Mouse (Mus musculus): ENCODE results near the gene Golph3.

Gene Golph3

DNA sequence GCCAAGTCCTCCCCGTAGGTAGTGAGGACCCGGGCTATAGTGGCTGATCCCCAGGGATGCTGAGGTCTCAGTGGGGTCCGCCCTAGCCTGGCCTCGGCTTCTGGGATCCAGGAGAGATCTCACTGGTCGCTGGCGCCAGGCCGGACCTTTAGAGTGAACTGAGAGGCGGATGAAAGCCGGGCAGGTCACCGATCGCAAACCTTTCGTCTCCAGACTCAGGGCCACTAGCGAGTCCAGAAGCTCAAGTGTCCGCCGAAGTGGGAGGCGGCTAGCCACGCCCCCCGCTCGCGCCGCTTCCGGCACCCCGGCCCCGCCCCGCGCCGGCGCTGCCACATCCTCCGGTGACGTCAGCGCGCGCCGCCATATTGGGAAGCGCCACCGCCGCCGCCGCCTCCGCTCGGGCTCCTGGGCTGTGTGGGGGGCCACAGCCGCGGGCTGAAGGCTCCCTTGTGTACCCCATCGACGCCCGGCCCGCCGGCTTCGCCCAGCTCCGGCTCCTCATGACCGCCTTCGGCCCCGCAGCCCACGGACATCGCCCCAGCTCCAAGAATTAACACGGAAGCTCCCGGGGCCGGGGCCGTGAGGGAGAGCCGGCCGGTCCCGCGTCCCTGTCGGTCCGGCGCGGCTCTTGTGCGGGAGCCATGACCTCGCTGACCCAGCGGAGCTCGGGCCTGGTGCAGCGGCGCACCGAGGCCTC lies at the start of gene Golph3:
TSS of gene Golph3 (plus strand) at position 360 of the 697 bp plus-strand sequence.
- DNase-seq: peak; percentile 96

DNA sequence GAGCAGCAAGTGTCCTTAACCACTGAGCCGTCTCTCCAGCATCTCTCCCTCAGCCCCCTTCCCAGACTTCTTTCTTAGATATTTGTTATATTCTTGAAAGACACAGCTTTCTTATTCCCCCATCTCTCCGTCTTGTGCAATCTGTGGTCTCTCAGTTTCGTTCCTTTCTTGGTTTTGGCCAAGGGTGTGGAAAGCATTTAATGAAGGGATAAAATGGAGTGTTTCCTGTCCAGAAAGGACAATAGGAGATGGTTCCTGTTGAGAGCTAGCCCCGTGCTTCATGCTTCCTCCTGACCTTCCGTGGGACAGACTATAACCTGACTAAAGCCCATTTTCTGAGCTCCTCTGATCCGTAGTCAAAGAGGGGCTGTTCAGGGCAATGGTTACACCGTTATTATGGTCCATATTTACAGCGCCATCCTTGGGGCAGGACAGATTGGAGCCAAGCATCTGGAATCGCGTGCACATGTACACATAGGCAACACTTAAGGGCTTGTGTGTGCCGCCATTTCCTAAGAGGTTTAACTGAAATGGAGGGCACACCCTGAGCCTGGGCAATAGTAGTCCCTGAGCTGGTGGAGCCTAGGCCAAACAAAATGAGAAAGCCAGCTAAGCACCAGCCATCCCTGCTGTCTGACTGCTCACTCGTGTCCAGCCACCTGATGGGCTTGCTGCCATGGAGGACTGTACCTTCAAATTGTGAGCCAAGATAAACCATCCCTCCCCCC lies 47.8 kb upstream of the Golph3 start:
- DNase-seq: no peak

DNA sequence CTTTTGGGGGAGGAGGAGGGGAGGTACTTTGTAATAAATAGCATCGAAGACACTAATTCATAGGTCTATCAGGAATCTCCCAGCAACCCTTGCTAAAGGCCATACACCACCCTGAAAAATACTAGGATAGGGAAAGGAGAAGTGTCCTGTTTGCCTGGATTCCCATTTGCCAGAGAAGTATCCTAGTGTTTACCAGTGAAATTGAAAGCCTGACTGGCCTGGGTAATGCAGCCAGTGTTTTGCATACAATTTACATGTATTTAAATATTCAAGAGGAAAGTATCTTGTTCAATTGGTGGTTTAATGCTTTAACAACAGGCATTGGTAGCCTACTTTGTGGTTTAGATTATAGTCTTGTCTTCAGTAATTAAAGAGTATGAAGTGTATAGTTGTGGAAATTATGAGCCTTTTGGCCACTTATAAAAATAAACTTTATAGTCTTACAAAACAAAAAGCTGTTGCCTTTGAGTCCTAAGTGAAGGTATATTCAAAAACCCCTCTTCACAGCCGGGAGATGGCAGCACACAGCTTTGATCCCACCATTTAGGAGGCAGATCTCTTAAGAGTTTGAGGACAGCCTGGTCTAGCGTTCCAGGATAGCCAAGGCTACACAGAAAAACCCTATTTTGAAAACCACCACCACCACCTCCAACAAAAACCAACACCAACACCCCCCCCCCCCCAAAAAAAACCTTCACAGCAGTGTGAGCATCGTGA lies 47.0 kb upstream of the Golph3 start:
- DNase-seq: no peak

DNA sequence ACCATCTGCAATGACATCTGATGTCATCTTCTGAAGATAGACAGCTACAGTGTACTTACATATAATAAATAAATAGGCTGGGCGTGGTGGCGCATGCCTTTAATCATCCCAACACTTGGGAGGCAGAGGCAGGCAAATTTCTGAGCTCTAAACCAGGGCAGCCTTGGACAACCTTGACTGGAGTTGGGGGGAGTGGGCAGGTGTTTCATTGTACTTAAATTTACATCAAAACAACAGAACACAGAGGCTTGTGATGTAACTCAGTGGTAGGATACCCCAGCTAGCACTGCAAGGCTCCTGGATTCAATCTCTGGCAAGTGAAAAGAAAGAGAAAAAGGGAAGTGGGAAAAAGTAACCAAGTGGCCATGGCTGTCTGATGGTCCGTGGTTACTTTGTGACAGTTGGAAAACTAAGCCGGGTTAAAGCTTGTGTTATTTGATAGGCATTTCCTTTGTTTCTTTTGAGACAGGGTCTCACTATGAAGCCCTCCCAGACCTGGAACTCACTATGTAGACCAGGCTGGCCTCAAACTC lies 46.1 kb upstream of the Golph3 start:
- no peak for DNase-seq

DNA sequence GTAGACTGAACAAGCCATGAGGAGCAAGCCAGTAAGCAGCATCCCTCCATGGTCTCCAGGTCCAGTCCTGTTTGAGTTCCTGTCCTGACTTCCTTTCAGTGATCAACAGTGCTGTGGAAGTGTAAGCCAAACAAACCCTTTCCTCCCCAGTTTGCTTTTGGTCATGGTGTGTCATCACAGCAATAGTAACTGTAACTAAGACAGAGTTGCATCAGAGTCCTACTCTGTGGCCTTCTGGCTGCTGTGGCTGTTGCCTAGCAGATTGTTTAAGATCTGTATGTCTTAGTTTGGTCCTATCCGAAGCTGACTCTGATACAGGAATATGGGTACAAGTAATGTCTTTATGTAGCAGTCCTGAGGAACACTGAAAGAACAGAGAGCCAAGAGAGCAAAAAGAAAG lies 41.4 kb upstream of the Golph3 start:
- no peak for DNase-seq

DNA sequence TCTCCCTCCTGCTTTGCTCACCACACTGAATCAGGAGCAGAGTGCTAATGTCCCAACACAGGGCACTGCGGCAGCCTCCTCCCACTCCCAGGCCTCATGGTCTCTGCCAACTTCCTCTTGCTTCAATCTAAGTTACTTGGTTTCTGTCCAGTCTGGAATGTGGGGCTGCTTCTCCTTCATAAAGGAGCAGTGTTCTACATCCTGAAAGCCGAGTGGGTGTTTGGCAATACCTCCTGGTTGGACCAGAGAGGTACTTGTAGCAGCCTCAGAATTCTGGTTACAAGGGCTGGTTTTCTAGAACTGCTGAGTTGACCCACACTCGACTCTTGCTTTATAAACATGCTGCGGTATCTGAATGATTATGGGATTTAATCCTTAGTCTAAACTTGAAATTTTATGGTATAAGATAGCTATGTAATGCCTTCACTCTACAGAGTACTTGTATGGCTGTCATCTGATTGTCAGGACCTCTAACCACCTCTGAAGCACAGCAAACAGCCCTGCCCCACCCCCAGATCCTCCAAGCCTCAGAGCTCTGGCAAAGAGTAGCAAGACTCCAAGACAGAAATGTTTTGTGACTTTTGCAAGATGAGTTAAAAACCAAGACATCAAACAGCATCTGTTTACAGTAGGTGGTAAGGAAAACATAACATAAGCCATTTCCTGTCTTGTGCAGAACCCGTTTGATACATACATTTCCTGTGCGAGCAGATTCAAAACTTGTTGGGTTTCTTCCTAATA lies 36.3 kb upstream of the Golph3 start:
- DNase-seq: no peak

DNA sequence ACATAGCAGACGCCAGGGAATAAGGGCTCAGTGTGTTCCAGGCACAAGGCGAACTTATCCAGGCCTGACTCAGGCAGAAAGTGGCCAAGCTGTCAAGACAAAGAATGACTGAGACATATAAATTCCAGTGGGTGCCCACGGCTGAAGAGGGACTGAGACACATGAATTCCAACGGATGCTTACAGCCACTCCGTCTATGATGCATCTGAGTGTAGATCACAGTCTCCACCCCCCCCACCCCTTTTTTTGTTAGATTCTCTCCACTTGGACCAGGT lies 35.8 kb upstream of the Golph3 start:
- DNase-seq: no peak

DNA sequence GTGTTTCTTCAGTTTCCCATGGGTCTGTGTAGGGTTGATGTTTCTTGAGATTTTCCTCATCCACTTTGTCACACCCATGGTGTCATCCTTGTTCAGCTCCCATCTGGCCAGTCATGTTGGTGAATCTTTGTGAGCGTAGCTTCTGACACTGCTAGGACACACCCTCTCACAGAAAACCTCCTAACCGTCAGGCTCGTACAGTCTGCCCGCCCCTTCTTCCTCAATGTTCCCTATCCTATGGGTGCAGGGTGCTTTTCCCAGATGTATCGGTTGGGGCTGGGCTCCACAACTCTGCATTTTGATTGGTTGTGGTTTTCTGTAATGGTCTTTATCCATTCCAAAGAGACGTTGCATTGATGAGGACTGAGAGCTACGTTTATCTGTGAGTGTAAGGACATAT lies 30.9 kb upstream of the Golph3 start:
- DNase-seq: no peak

DNA sequence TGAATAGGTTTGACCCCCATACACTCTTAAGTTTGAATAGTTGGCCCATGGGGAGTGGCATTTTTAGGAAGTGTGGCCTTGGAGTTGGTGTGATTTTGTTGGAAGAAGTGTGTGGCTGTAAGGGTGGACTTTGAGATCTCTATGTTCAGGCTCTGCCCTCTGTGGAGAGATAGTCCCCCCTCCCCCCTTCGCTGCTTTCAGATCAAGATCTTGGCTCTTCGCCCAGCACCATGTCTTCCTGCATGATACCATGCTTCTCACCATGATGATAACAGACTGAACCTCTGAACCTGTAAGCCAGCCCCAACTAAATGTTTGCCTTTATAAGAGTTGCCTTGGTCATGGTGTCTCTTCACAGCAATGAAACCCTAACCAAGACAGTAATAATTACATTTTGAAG lies 29.5 kb upstream of the Golph3 start:
- DNase-seq: no peak

DNA sequence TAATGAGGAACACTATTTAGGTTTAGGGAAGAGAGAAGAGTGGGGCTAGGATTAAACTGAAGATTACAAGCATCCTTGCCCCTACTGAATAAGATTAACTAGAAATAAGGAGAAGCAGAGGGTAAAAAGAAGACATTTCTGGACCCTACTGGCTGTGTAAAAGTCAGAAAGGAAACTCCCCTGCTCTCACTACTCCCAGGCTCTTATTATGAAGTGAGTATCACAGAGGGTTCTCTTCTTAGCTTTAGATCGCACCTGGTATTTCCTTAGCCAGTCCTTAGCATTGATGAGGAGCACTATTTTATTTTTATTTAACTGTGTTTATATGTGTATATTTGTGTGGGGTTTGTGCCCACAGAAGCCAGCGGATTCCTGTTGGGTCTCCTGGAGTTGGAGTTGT lies 25.0 kb upstream of the Golph3 start:
- no peak for DNase-seq

DNA sequence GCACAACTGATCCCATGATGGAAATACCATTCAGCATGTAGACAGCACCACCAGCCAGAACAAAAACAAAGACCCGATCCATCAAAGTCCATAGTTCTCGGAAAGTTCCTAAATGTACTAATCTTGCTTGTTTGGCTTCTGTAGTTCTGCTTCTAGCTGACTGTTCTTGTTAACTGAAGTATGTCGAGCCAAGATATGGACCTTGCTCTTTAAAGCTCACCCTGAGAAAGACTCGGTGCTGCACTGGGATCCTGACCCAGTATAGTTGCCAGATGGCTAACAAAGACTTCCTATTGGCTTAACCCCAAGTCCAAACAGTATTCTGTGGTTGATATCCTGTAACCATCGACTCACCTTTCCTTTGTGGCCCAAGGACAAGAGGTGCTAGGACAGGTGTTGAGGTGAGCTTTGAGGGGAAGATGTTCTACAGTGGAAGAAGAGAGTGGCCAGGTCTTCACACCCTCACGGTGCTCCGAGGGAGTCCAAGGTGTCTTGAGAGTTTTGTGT lies 23.0 kb upstream of the Golph3 start:
- no peak for DNase-seq

DNA sequence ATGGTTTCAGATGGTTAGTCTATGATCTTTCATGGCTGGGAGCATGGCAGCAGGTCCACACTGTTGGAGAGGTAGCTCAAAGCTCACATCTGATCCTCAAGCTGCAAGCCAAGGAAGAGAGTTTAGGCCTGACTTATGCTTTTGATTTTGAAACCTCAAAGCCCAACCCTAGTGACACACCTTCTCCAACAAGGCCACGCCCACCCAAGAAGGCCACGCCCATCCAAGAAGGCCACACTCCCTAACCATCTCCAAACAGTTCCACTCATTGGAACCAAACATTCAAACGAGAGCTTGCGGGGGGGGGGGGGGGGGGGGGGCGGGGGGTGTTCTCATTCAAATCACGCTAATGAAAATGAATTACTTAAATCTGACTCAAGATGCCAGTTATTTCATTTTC lies 19.5 kb upstream of the Golph3 start:
- DNase-seq: no peak

DNA sequence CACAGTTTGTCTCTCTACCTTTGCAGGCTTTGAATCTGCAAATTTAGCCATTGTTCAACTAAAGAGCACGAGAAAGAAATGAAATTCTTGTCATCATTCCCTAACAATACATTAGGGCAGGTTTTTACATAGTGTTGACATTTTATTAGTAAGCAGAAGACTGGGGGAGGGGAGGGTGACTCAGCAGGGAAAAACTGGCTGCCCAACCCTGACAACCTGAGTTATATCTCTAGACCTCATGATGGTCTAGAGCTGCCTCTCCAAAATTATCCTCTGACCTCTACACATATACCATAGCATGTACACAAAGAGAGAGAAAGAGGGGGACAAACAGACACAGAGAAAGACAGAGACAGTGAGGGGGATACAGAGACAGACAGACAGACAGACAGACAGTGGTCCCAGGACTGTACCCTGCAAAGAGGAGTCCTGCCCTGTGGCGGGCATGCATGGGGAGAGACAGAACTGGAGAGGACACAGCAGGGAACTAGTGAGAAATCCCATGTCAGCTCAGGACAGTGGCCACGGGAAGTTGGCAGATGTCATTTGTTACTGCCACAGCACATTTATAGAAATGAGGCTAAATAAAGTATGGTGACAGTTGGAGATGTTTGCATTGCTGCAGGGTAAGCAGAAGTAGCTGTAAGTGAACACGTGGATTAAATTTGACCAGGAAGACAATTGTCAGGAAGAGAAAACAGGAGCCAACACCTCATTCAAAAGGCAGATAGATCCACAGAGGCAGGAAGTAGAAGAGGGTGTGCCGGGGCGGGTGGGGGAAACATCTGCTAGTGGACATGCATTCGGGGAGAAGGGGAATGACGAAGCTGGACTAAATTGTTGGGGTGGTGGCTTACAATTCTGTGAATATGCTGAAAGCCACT lies 14.8 kb upstream of the Golph3 start:
- no peak for DNase-seq

DNA sequence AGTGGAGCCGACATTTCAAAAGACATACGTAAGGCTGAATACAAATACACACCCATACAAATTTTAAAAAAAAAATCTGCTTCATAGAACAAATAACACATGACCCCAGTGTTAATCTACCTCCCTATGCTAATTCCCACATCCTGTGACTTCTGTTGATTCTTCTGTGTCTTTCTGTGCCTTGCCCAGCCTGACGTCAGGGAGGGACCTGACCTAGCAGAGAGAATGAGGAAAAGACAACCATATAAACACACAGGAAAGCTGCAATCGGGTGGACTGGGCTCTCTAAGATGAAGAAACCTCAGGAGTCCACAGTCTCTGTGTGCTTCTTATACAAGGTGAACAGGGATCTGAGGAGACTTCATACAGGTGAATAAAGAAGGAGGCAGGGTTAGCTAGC lies 14.1 kb upstream of the Golph3 start:
- no peak for DNase-seq

DNA sequence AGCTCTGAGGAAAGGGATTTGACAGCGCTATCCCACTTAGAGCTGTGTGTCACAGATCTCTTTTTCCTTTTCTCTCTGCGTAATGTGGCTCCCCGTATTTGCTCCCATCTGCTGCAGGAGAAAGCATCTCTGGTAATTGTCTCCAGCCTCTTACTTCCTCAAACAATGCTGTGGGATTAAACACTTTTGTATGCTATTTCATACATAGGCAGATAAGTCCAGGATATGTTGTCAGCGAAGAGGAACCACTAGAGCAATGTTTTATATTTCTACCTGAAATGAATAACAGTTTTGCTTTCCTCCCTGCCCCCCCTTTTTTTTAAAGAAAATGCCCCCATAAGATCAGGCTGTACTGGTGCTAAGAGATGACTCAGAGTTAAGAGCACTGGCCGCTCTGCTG lies 12.7 kb upstream of the Golph3 start:
- DNase-seq: no peak

DNA sequence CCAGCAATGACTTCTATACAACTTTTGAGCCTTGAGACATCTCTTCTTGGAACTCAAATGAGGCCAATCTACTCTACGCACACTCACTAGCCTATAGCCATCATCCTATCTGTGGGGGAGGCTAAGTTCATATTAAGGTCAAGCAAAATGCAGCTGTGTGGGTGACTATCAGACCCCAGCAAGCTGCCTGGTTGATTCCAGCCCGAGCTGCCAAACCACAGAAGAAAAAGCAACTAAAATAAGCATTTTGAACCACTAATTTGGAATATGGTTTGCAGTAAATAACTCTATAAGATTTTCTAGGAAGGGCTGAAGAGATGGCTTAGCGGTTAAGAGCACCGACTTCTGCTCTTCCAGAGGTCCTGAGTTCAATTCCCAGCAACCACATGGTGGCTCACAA lies 10.6 kb upstream of the Golph3 start:
- DNase-seq: no peak

DNA sequence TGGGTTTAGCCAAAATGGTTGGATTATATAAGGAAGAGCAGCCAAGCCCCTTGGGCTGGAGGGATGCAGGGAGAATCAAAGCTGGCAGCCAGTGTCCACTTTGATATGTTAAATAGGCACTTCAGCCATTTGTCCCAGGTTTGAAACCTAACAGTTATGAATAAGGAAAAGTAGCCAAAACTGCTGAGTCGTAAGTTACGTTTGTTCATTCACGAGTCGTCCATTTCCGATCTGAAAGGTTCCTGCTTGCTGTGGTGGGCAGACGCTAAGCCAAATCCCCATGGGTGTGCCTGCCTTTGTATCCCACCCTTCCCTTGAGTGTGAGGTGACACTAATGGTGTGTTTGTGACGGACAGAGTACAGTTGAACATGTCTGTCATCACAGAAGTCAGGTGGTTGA lies 9.8 kb upstream of the Golph3 start:
- DNase-seq: no peak

DNA sequence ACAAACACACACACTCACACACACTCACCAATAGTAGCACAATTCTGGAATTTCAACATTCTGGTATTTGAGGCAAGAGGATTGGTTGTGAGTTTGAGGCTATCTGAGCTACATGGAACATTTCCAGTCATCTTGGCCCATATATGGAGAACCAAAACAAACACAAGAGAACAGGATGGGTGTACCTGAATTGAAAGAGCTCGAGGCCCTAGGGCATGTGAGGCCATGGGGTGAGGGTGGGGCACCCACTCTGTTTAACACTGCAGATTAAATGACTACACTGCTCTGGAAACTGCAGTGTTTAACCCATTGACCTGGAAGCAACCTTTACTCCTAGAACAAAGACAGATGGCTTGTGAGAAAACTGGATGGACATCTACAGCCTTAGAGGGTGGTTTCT lies 8.0 kb upstream of the Golph3 start:
- no peak for DNase-seq

DNA sequence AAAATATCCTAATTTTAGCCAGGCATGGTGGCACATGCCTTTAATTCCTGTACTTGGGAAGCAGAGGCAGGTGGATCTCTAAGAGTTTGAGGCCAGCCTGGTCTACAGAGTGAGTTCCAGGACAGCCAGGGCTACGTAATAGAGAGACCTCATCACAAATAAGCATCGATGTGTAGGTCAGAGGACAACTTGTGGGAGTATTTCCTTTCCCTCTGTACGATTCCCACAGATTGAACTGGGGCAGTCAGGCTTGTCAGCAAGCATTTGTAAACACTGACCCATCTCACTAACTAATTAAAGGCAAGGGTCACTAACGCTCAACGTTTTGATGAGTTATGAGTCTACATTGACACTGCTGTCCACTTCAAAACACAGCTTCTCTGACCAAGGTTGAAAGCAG lies 6.7 kb upstream of the Golph3 start:
- DNase-seq: no peak

DNA sequence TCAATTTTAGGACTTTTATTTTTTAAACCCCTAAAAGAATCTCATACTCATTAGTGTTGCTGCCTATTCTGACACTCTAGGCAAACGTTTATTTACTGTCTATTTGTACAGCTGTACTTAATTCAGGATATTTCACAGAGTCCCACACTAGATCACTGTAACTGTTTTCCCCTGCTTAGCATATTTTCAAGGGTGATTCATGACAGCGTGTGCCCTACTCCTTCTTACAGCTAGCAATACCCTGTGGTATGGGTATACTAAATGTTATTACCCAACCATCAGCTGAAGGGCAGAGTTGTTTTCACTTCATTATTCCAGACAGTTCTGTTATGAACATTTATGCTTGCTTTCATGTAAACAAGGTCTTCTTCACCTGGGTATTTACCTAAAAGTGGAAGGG lies 5.3 kb upstream of the Golph3 start:
- no peak for DNase-seq

DNA sequence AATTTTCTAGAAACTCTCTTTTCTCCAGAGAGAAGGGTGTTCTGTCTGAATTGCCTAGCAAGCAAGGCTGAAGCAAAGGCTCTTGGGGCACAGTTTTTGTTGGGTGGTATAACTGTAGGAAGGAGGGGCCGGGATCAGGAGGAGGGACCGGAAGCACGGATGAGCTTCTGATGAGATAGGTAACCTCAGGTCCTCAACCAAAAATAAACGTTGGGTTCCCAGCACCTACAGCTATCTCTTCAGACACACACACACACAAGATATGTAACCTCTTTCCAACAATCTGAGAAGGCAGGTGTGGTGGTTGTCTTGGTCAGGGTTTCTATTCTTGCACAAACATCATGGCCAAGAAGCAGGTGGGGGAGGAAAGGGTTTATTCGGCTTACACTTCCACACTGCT lies 4.0 kb upstream of the Golph3 start:
- no peak for DNase-seq

DNA sequence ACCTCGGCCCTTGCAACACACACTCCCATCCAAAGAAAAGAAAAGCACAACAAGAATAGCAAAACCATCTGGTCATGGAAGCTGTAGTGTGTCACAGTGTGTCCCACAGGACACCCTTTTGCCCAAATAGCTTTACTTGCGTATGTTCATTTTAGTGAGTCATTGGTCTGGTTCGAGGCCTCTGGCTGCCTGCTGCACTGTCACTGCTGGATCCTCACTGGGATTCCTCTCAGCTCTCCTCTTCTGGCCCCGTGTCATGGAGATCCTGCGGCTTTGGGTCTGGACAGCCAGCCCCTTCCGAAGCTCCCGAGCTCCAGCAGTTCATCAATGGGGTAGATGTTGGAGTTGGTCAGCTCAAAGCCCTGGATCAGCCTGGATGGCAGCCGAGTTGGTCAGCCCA lies 2.8 kb upstream of the Golph3 start:
- no peak for DNase-seq

Measured in cerebellum, adult 9-11 months (tissue).